Mouse (Mus musculus) embryo, embryonic 11 days (tissue): Measurements from ENCODE around the gene Gm3558.
"Not testable (repeated sequence)": the region's sequence is repeated elsewhere in the genome, so short reads cannot be mapped to it uniquely, and the experiment has no call there.

Experiments
- DNase-seq: peaks from one replicate; pipeline ENCODE4 v3.0.0-alpha.2; 2015

Gm3558 gene

GRCm38 (mm10) chr14:7568382-7568781 is at the start of gene Gm3558:
TSS of gene Gm3558 (minus strand) at chr14:7568566.
- DNase-seq = not testable (repeated sequence)

DNA sequence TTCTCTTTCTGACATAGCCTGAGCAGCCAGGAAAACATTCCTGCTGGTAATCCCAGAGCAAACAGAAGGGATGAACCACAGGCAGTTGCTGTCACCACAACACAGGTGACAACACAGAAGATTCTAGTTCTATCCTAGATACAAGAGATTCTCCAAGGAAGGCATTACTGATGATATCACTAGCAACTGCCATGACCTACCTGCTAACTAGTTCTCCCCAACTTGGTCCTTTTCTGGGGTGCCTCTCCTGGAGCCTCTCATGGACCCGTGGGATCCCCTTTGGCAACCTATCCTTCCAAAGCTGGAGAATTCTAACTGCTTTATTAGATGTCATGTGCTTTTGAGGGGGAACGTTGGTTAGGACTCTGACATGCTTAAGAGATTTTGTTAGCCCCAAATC is 27.1 kb upstream of the Gm3558 start, which contains the start of gene Gm10338:
TSS of gene Gm10338 (minus strand) at position 101 of the 400 bp plus-strand sequence.
- DNase-seq = not testable (repeated sequence)

- DNase-seq = peak; percentile 4
These were observed 476 bp downstream of the Gm3558 start for GRCm38 (mm10) chr14:7567890-7568289.

GRCm38 (mm10) chr14:7567266-7567665 is 1.1 kb downstream of the Gm3558 start:
- not testable (repeated sequence) for DNase-seq
